Mouse (Mus musculus) frontal cortex, postnatal 36 days (tissue): ENCODE measurements around the gene Timm50.
A peak's percentile ranks its signal among the peaks of the same experiment; 100 is the strongest.

Experiments used
- DNase-seq, 2 experiments: peaks; one replicate each; pipeline ENCODE4 v3.0.0; 2022; ENCODE audit warnings: low spot score in 2 of 2

Timm50 gene

GRCm38 (mm10) chr7:28325293-28325692 lies 13.4 kb upstream of the Timm50 start:
- DNase-seq, result no peak

- DNase-seq, result no peak
Observed at GRCm38 (mm10) chr7:28321974-28322720, 10.3 kb upstream of the Timm50 start.

GRCm38 (mm10) chr7:28318714-28319113 lies 6.8 kb upstream of the Timm50 start:
- DNase-seq, result no peak

- DNase-seq, result no peak
Observed at GRCm38 (mm10) chr7:28318036-28318435, 6.2 kb upstream of the Timm50 start.

GRCm38 (mm10) chr7:28311151-28311925 lies 534 bp downstream of the Timm50 start:
- no peak for DNase-seq

GRCm38 (mm10) chr7:28309737-28310136 lies 2.1 kb downstream of the Timm50 start:
- DNase-seq, result no peak

DNA sequence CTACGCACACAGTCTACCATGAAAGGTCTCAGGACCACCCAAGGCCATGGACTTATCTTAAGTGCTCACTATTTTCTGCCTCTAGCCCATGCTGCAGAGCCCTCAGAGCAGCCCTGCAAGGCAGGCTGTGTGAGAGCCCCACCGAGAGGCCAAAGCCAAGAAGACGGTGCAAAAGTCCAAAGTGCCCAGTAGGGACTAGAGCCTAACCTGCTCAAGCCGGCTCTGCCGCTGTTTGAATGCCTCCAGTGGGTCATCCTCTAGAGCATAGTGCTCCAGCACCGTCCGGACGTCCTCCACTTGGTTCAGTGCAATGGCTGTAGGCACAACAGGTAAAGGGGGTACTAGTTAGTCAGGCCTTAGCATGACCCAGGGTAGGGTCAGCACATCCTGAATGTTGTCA lies 5.7 kb downstream of the Timm50 start:
- no peak for DNase-seq

DNA sequence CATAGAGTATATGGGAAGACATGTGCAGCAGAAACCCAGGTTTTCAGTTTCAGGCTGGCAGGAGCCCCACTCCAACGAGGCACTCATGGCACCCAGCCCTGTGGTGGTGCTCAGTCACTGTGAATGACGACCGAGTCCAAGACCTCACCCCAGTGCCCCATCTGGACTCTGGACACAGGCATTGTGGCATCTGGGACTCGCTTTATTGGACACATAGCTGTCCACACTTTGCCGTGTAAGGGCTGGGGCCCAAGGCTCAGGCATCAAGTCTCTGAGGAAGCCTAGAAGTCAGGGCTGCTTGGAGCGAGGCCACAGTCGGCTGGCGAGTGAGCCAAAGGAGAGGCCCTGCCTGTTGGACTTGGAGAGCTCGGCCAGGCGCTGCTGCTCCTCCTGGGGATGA lies 6.2 kb downstream of the Timm50 start:
- DNase-seq, result no peak

- peak in 1 of 2 experiments; percentile 42 for DNase-seq
Observed at GRCm38 (mm10) chr7:28301616-28302433, 10.0 kb downstream of the Timm50 start, which contains the start of gene Dll3. Dll3 (minus strand) TSS chr7:28302238.

- peak in 1 of 2 experiments; percentile 53 for DNase-seq
Observed at GRCm38 (mm10) chr7:28298837-28299625, 12.8 kb downstream of the Timm50 start.

- peak; percentile 71 for DNase-seq
Observed at GRCm38 (mm10) chr7:28294481-28294880, 17.4 kb downstream of the Timm50 start.

DNA sequence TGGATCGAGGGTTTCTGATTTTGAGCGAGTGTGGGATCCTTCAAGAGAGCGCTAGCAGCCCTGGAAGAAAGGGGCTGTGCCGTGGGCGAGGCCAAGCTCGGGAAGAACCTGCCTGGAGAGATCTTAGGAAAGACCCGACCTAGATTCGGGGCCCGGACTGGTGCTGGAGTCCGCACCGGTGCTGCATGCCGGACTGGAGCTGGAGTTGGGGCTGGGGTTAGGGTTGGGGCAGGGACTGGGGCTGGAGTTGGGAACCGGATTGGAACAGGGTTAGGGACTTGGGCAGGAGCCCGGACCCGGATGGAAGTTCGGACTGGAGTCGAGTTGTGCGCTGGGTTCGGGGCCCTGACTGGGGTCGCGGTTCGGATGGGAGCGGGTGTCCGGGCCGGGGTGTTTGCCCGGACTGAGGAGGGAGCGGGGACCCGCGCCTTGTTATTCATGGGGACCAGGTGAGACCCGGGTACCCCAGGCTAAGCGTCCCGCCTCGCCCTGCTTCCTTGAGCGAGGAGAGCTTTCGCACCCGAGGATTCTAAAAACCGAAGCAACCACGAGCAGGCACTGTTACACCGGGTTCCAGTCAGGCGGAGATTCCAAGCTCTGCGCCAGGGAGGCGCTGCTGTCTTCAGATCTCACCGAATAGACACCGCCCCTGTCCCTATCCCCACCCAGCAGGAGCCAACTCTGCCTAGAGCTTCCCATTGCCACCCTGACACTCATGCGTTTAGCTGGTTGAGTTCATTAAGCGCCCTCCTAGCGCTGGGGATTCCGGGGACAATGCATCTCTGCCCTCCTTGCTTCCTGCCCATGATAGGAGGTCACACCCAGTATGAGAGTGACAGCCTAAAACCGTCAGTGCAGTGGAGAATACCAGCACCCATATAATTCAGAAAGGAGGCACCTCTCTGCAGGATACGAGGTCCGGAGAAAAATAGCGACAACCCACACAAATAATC lies 21.0 kb downstream of the Timm50 start, which contains the start of gene Selenov:
Gene Selenov, minus strand, starts transcription at position 549 of the 953 bp plus-strand sequence.
- peak in 1 of 2 experiments; percentile 55 for DNase-seq

DNA sequence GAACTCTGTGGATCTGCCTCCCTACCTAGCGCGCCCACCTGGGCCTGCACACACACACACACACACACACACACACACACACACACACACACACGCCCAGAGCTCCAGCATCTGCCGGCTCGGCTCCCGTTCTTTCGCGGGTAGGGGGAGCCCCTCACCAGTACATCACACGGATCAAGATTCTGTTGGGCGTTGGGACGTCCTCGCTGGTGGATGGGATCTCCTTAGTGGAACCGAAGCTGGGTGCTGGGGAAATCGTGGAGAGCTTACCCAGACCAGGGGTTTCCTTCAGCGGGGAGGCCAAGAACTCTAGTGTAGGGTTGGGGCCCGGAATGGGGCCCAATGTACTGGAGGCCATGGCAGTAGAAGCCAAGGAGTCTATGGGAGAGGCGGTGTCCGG lies 21.7 kb downstream of the Timm50 start:
- DNase-seq, result no peak

DNA sequence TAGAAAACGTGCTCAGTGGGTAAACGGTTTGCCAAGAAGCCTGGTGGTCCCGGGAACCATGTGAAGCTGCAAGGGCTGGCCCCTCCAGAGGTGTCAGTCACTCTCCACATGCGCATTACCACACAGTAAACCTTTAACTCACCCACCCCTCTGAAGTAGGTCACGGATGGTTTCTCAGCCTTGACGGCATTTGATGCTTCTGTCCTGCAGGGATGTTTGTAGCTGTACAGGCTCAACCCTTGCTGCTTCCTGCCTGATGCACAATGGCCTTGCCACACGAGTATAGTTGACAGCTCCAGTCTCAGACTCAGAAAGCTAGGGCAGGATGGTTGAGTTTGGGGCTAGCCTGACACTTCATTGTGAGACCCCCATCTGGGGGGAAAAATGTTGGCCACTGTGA lies 31.2 kb downstream of the Timm50 start:
- DNase-seq, result no peak

GRCm38 (mm10) chr7:28278279-28278652 lies 33.6 kb downstream of the Timm50 start:
- DNase-seq, result no peak

DNA sequence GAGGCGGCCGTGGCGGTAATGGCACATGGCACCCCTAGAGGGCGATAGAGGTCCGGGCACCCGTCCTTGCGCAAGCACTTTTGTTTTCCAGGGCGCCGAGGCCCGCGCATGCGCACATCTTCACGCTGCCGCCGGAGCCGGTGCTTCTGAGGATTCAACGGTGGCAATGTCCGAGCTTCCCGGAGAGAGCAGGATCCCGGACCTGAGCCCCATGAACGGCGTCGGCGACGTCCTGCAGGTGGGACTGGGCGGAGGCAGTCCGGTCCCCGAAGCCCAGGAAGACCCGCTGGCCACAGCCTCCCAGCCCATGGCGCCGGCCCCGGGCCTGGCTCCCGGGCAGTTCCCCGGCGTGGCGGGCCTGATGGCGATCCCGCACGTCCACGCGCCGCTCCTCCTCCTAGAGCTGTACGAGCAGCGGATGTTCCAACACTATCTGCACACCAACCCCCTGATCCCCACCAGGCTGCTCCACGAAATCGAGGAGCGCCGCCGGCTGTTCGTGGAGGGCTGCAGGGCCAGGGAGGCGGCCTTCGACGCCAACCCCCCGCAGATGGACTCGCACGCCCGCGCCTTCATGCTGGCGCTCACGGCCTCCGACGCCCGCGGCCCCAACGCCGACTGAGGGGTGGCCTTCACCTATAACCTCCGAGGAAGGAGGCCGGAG lies 34.1 kb downstream of the Timm50 start, which contains the start of gene Eid2b:
Gene Eid2b, plus strand, starts transcription at position 125 of the 664 bp plus-strand sequence.
- peak; percentile 96 to 97 for DNase-seq

DNA sequence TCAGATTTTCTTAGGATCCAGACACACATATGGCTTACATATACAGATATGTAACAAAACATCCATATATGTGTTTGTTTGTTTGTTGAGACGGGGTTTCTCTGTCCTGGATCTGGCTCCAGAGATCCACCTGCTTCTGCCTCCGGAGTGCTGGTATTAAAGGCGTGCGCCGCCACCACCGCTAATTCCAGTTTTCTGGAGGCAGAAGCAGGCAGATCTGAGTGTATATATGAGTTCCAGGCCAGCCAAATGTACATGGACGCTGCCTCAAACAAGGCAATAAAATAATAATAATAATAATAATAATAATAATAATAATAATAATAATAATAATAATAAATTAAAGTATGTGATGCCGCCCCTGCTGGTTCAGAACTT lies 34.6 kb downstream of the Timm50 start:
- DNase-seq, result no peak

GRCm38 (mm10) chr7:28271761-28272160 lies 40.1 kb downstream of the Timm50 start:
- no peak for DNase-seq

DNA sequence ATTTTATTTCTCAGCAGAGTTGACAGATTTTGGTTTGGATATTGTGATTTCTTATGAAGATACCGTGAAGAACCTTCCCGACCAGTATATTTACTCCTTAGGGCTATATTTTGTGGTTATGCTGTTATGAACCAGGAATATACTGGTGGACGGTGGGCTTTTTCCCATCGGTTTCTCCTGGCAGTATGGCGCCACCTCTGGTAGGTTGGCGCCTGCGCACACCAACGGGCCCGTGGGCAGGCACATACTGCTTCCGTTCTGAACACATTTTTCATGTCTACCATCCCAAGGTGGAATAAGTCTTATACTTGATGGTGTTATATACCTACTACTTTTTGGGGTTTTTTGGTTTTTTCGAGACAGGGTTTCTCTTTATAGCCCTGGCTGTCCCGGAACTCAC lies 42.5 kb downstream of the Timm50 start:
- no peak for DNase-seq

GRCm38 (mm10) chr7:28268576-28268975 lies 43.3 kb downstream of the Timm50 start:
- no peak for DNase-seq
